Mouse (Mus musculus): ENCODE measurements around the gene Anapc16. TPM values are rescaled to one million over a fixed set of nuclear protein-coding genes. Genes with fewer than 3 reads are reported as not detected.

Gene Anapc16
- polyA plus RNA-seq, 1 experiment from 2014 or later: 84.7 TPM

GRCm38 (mm10) chr10:59958458-59958857 lies 44.5 kb downstream of the Anapc16 start:
- ATAC-seq (ENCODE audit: insufficient number of reproducible peaks, low FRiP score): no peak
- H3K4me3 ChIP-seq: no peak overlapping the region
- H3K27me3 ChIP-seq (replicated peaks): peaks cover 33% of the 10 kb centered on the region
- H3K27ac ChIP-seq (ENCODE audit: poor library complexity, severe bottlenecking): no peak overlapping the region
- WGBS: 43% methylated on average over 5 of the region's 5 CpGs
- H3K9ac ChIP-seq: no peak overlapping the region
- peaks cover 21% of the 10 kb centered on the region for H3K4me1 ChIP-seq (replicated peaks)
- no peaks in the 10 kb centered on the region for H3K9me3 ChIP-seq (replicated peaks)
- H3K4me2 ChIP-seq: no peak overlapping the region
- H3K36me3 ChIP-seq: no peaks in the 10 kb centered on the region

GRCm38 (mm10) chr10:59957171-59958149 lies 45.5 kb downstream of the Anapc16 start:
- 18% methylated on average over 25 of the region's 25 CpGs for WGBS
- Histone ChIP-seq H3K9me3 (replicated peaks) (no peaks in the 10 kb centered on the region), H3K27ac (ENCODE audit: poor library complexity, severe bottlenecking) (no peak overlapping the region), H3K27me3 (replicated peaks) (peaks cover 33% of the 10 kb centered on the region), H3K4me2 (peak overlapping the region; percentile 43), H3K4me3 (0 out of 2 replicates have a peak overlapping the region, but pooled peaks have one; percentile 6), H3K4me1 (replicated peaks) (peaks cover 26% of the 10 kb centered on the region), H3K9ac (peak overlapping the region; percentile 9; the same call in 1 of the 2 replicates), H3K36me3 (no peaks in the 10 kb centered on the region)
- no peak for ATAC-seq (ENCODE audit: insufficient number of reproducible peaks, low FRiP score)

GRCm38 (mm10) chr10:59956681-59957080 lies 46.3 kb downstream of the Anapc16 start:
- Histone ChIP-seq H3K9ac (no peak overlapping the region), H3K4me1 (replicated peaks) (peaks cover 26% of the 10 kb centered on the region), H3K4me2 (no peak overlapping the region), H3K9me3 (replicated peaks) (no peaks in the 10 kb centered on the region), H3K27ac (ENCODE audit: poor library complexity, severe bottlenecking) (no peak overlapping the region), H3K4me3 (no peak overlapping the region), H3K27me3 (replicated peaks) (peaks cover 33% of the 10 kb centered on the region), H3K36me3 (no peaks in the 10 kb centered on the region)
- ATAC-seq (ENCODE audit: insufficient number of reproducible peaks, low FRiP score): no peak
- WGBS: 60% methylated on average over 5 of the region's 5 CpGs

GRCm38 (mm10) chr10:59953564-59954039 lies 49.3 kb downstream of the Anapc16 start:
- ATAC-seq (ENCODE audit: insufficient number of reproducible peaks, low FRiP score): no peak

GRCm38 (mm10) chr10:59952781-59953563 lies 50.0 kb downstream of the Anapc16 start:
- Histone ChIP-seq H3K4me3 (peak overlapping the region; percentile 70), H3K9ac (peak overlapping the region; percentile 79), H3K9me3 (replicated peaks) (no peaks in the 10 kb centered on the region), H3K27ac (ENCODE audit: poor library complexity, severe bottlenecking) (peak overlapping the region; percentile 90), H3K36me3 (peaks cover 3% of the 10 kb centered on the region; the same call in 1 of the 2 replicates), H3K4me2 (peak overlapping the region; percentile 88), H3K27me3 (replicated peaks) (peaks cover 18% of the 10 kb centered on the region), H3K4me1 (replicated peaks) (peaks cover 46% of the 10 kb centered on the region)
- WGBS: 23% methylated on average over 16 of the region's 16 CpGs
- ATAC-seq (ENCODE audit: insufficient number of reproducible peaks, low FRiP score): no peak

More at GRCm38 (mm10) chr10:59953564-59954039, 49.3 kb downstream of the Anapc16 start:
- no peak overlapping the region for H3K4me2 ChIP-seq
- no peaks in the 10 kb centered on the region for H3K9me3 ChIP-seq (replicated peaks)
- H3K4me1 ChIP-seq (replicated peaks): peaks cover 47% of the 10 kb centered on the region
- no peak overlapping the region for H3K9ac ChIP-seq
- H3K4me3 ChIP-seq: no peak overlapping the region
- no peak overlapping the region for H3K27ac ChIP-seq (ENCODE audit: poor library complexity, severe bottlenecking)
- 15% methylated on average over 7 of the region's 7 CpGs for WGBS
- H3K36me3 ChIP-seq: peaks cover 3% of the 10 kb centered on the region; the same call in 1 of the 2 replicates
- H3K27me3 ChIP-seq (replicated peaks): peaks cover 24% of the 10 kb centered on the region

- H3K4me3 ChIP-seq: peak overlapping the region; percentile 70
- H3K27ac ChIP-seq (ENCODE audit: poor library complexity, severe bottlenecking): peak overlapping the region; percentile 90
- ATAC-seq (ENCODE audit: insufficient number of reproducible peaks, low FRiP score): peak; percentile 27; the same call in 1 of the 2 replicates
- peaks cover 11% of the 10 kb centered on the region for H3K27me3 ChIP-seq (replicated peaks)
- H3K9me3 ChIP-seq (replicated peaks): no peaks in the 10 kb centered on the region
- peak overlapping the region; percentile 88 for H3K4me2 ChIP-seq
- WGBS: under 1% methylated on average over 31 of the region's 31 CpGs
- peaks cover 42% of the 10 kb centered on the region for H3K4me1 ChIP-seq (replicated peaks)
- peak overlapping the region; percentile 79 for H3K9ac ChIP-seq
- peaks cover 3% of the 10 kb centered on the region; the same call in 1 of the 2 replicates for H3K36me3 ChIP-seq
Observed at GRCm38 (mm10) chr10:59952152-59952780, 50.7 kb downstream of the Anapc16 start.

- H3K4me2 ChIP-seq: peak within 1 kb of the TSS; percentile 88
- ATAC-seq (ENCODE audit: insufficient number of reproducible peaks, low FRiP score): peak; percentile 97
- H3K9ac ChIP-seq: peak within 1 kb of the TSS; percentile 90
- H3K27me3 ChIP-seq (replicated peaks): peaks cover 3% of the 10 kb centered on the region
- H3K4me3 ChIP-seq: peak within 1 kb of the TSS; percentile 70
- H3K36me3 ChIP-seq: peaks cover 3% of the 10 kb centered on the region; the same call in 1 of the 2 replicates
- peaks cover 40% of the 10 kb centered on the region for H3K4me1 ChIP-seq (replicated peaks)
- WGBS: under 1% methylated on average over 76 of the region's 76 CpGs
- peak within 1 kb of the TSS; percentile 90 for H3K27ac ChIP-seq (ENCODE audit: poor library complexity, severe bottlenecking)
- no peaks in the 10 kb centered on the region for H3K9me3 ChIP-seq (replicated peaks)
Observed at GRCm38 (mm10) chr10:59951211-59952151, 51.5 kb downstream of the Anapc16 start, which contains the start of gene Ddit4. Gene Ddit4, minus strand, starts transcription at chr10:59951834.

GRCm38 (mm10) chr10:59950716-59951191 lies 52.2 kb downstream of the Anapc16 start:
- Histone ChIP-seq H3K4me3 (peak overlapping the region; percentile 70), H3K27ac (ENCODE audit: poor library complexity, severe bottlenecking) (peak overlapping the region; percentile 81), H3K27me3 (replicated peaks) (no peaks in the 10 kb centered on the region), H3K4me1 (replicated peaks) (peaks cover 40% of the 10 kb centered on the region), H3K4me2 (peak overlapping the region; percentile 88), H3K9me3 (replicated peaks) (no peaks in the 10 kb centered on the region), H3K9ac (peak overlapping the region; percentile 90), H3K36me3 (peaks cover 3% of the 10 kb centered on the region; the same call in 1 of the 2 replicates)
- 1% methylated on average over 23 of the region's 23 CpGs for WGBS
- ATAC-seq (ENCODE audit: insufficient number of reproducible peaks, low FRiP score): 0 out of 2 replicates have a peak, but pooled peaks have one; percentile 12

GRCm38 (mm10) chr10:59949783-59950605 lies 52.9 kb downstream of the Anapc16 start:
- H3K9ac ChIP-seq: peak overlapping the region; percentile 90
- H3K4me3 ChIP-seq: peak overlapping the region; percentile 70
- no peaks in the 10 kb centered on the region for H3K27me3 ChIP-seq (replicated peaks)
- 31% methylated on average over 15 of the region's 15 CpGs for whole genome bisulfite sequencing
- ATAC-seq (ENCODE audit: insufficient number of reproducible peaks, low FRiP score): no peak
- peak overlapping the region; percentile 88 for H3K4me2 ChIP-seq
- peaks cover 3% of the 10 kb centered on the region; the same call in 1 of the 2 replicates for H3K36me3 ChIP-seq
- H3K4me1 ChIP-seq (replicated peaks): peaks cover 40% of the 10 kb centered on the region
- peak overlapping the region; percentile 81; the same call in 1 of the 2 replicates for H3K27ac ChIP-seq (ENCODE audit: poor library complexity, severe bottlenecking)
- H3K9me3 ChIP-seq (replicated peaks): no peaks in the 10 kb centered on the region

Data from heart, embryonic 12.5 days (tissue).